21 mouse cellular contexts compared by ENCODE assay signal in genomic region chr12:99365999-99366398, GRCm38 (mm10).
A peak's percentile ranks its signal among the peaks of the same experiment; 100 is the strongest.
DNase-seq lines count a peak whose midpoint lies in the region; ATAC-seq lines count a peak whose summit lies in the region.
"Had no signal": no experiment of that assay in that cellular context is flagged by ENCODE, and none has a peak within 500 bp of the region (broad histone marks: within the 10 kb centered on the region; RNA-seq: fewer than 3 reads in every experiment).

No protein-coding gene starts in this region.

- H3K27me3 ChIP-seq in kidney, embryonic 14.5 days (ENCODE audit: control insufficient read depth, insufficient read depth, low read length) = no peaks in the 10 kb centered on the region
- H3K27me3 ChIP-seq in stomach, embryonic 15.5 days (replicated peaks) = no peaks in the 10 kb centered on the region
- H3K27me3 ChIP-seq: forebrain, embryonic 15.5 days; heart, embryonic 13.5 days; liver, embryonic 13.5 days; Patski had no signal

- H3K9ac ChIP-seq in kidney, embryonic 14.5 days (ENCODE audit: low read depth, low read length) = no peak overlapping the region
- no peak overlapping the region for H3K9ac ChIP-seq in stomach, embryonic 15.5 days
- H3K9ac ChIP-seq: forebrain, embryonic 15.5 days; heart, embryonic 13.5 days; liver, embryonic 13.5 days had no signal

- DNase-seq in kidney, adult 18-20 months = peak; percentile 65
- DNase-seq in fat pad, adult 2 months (ENCODE audit: extremely low read depth, low read depth, low spot score) = peak; percentile 72
- peak; percentile 82 for DNase-seq in kidney, adult 9 months
- DNase-seq in T-cell, adult 2 months (ENCODE audit: low spot score) = no peak
- DNase-seq in adrenal gland, adult (ENCODE audit: inconsistent age in 2 of 2, low spot score in 1 of 2) = no peak
- DNase-seq: adrenal gland, adult 2 months; B cell, adult 2 months; cerebellum, postnatal 14 days; heart, postnatal 4 days; liver, embryonic 13.5 days; lung, postnatal 10 days; thymus, postnatal 25 days had no signal

- whole genome bisulfite sequencing in kidney, embryonic 14.5 days = 75% methylated on average over 9 of the region's 9 CpGs
- WGBS in stomach, embryonic 15.5 days = 74% methylated on average over 9 of the region's 9 CpGs

- no peaks in the 10 kb centered on the region for H3K9me3 ChIP-seq in kidney, embryonic 14.5 days (ENCODE audit: control insufficient read depth, low read length)
- H3K9me3 ChIP-seq in stomach, embryonic 15.5 days = no peaks in the 10 kb centered on the region
- H3K9me3 ChIP-seq: forebrain, embryonic 15.5 days; heart, embryonic 13.5 days; limb, embryonic 10.5 days; liver, embryonic 13.5 days had no signal

- H3K4me2 ChIP-seq in kidney, embryonic 14.5 days (replicated peaks; ENCODE audit: low read depth, low read length) = no peak overlapping the region
- H3K4me2 ChIP-seq in stomach, embryonic 15.5 days = no peak overlapping the region
- H3K4me2 ChIP-seq: forebrain, embryonic 15.5 days; heart, embryonic 13.5 days; liver, embryonic 13.5 days had no signal

- H3K4me1 ChIP-seq in kidney, embryonic 14.5 days (ENCODE audit: control insufficient read depth, insufficient read depth, low read length) = peaks cover 3% of the 10 kb centered on the region; the same call in 1 of the 2 replicates
- H3K4me1 ChIP-seq in stomach, embryonic 15.5 days = peaks cover 22% of the 10 kb centered on the region

- no peak overlapping the region for H3K4me3 ChIP-seq in kidney, embryonic 14.5 days (ENCODE audit: low read length)
- no peak overlapping the region for H3K4me3 ChIP-seq in stomach, embryonic 15.5 days (replicated peaks)
- H3K4me3 ChIP-seq: forebrain, embryonic 15.5 days; heart, embryonic 13.5 days; layer of hippocampus, adult 2 months; left cerebral cortex, adult 2 months; limb, embryonic 10.5 days; liver, embryonic 13.5 days had no signal

- H3K27ac ChIP-seq in kidney, embryonic 14.5 days (ENCODE audit: low read depth, low read length) = no peak overlapping the region
- H3K27ac ChIP-seq in stomach, embryonic 15.5 days = no peak overlapping the region
- H3K27ac ChIP-seq: forebrain, embryonic 15.5 days; heart, embryonic 13.5 days; hindbrain, postnatal 0 days; left cerebral cortex, adult 2 months; limb, embryonic 10.5 days; liver, embryonic 13.5 days had no signal

- no peaks in the 10 kb centered on the region for H3K36me3 ChIP-seq in kidney, embryonic 14.5 days (ENCODE audit: control insufficient read depth, insufficient read depth, low read length)
- no peaks in the 10 kb centered on the region for H3K36me3 ChIP-seq in stomach, embryonic 15.5 days
- H3K36me3 ChIP-seq: forebrain, embryonic 15.5 days; heart, embryonic 13.5 days; liver, embryonic 13.5 days had no signal

- no peak for ATAC-seq in kidney, embryonic 14.5 days (ENCODE audit: low FRiP score, low TSS enrichment)
- peak; percentile 37; the same call in 1 of the 2 replicates for ATAC-seq in stomach, embryonic 15.5 days (ENCODE audit: insufficient read depth, low FRiP score, low read depth)
- ATAC-seq: forebrain, embryonic 15.5 days; hindbrain, postnatal 0 days; Patski had no signal

Comparison
In these comparisons a context has a peak if more than half of its experiments do, and no peak if none do; other contexts are left out.
1. DNase-seq: peak in kidney, adult 18-20 months (single experiment), fat pad, adult 2 months (single experiment) and kidney, adult 9 months (single experiment); none in T-cell, adult 2 months (single experiment) and adrenal gland, adult (0 of 2).